Mouse (Mus musculus): ENCODE data around the gene Gnb3. TPM values are rescaled to one million over a fixed set of nuclear protein-coding genes. Genes with fewer than 3 reads are reported as not detected.
"Not testable (repeated sequence)": the region's sequence is repeated elsewhere in the genome, so short reads cannot be mapped to it uniquely, and the experiment has no call there.

Gene Gnb3
- total RNA-seq, 2 experiments from 2014 or later, result not detected

DNA sequence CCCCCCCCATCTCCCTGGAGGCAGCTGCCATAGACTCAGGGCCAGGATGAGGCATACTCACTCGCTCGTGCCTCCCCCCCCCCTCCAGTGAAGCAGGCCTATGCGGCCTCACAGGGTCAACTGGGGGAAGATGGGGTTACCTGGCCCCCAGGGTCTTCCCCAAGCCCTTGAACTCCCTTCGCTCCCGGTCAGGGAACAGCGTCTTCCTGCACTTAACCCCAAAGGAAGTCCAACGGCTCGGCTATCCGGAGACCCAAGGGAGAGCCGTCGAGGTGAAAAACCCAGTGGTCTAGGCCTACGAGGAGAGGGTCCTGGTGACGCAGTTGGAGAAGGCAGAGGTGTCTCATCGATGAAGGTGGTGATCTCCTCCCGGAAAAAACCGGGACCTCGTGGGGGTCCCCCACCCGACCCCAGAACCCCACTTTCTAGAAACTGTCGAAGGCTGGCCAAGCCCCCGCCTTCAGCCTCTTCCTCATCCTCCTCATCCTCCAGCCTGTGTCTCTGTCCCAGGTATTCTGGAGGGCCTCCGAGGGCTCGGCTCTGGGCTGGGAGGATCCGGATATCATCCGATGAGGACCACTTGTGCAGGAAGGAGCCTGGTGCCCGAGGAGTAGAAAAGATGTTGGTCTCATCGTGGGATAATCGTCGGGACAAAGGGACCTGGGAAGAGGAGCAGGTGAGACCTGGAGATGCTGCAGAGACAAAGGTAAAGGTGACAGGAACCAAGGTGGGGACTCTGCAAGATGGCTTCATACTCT is 18.7 kb upstream of the Gnb3 start:
- ATAC-seq (ENCODE audit: poor library complexity, severe bottlenecking), result no peak

- no peak for ATAC-seq (ENCODE audit: poor library complexity, severe bottlenecking)
Measured at GRCm38 (mm10) chr6:124857840-124858530, 17.9 kb upstream of the Gnb3 start.

DNA sequence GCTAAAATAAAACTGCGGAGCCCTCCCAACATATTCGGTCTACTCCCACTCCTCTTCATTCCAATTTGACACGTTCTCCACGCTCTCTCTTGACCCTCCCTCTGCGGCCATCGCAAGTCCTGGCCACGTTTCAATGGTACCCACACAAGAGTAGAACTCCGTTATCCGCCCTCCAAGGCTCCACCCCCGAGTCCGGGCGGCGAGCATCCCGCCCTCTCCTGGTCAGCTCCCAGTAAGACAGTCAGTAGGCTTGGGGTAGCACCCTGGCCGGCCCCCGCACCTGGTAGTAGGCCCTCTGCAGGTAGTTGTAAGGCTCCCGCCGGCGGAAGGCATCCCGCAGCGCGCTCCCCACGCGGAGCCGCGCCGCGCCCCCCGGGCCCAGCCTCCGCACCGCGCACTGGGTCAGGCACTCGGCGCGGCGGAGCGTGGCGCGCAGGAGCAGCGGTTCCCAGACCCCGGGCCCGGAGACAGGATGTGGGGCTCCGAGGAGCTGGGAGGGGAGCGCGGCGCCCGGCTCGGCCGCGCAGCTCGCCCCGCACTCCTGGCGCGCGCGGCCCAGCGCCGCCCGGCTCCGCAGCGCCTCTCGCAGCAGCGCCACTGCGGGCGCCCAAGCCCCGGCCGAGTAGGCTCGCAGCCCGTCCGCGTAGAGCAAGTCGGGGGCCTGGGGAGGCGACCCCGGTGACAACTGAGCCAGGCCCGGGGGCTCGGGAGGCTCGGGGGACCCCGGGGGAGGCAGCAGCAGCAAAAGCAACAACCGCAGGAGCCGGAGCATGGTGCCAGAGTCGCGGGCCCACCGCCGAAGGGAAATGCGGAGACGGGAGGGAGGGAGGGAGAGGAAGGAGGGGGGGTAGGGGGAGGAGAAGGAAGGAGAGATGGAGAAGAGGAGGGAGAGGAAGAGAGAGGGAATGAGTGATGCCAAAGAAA is 17.1 kb upstream of the Gnb3 start, which contains the start of gene P3h3:
Gene P3h3, minus strand, starts transcription at position 837 of the 924 bp plus-strand sequence.
- ATAC-seq (ENCODE audit: poor library complexity, severe bottlenecking), result peak; percentile 86

GRCm38 (mm10) chr6:124856321-124856720 is 16.2 kb upstream of the Gnb3 start:
- no peak for ATAC-seq (ENCODE audit: poor library complexity, severe bottlenecking)

GRCm38 (mm10) chr6:124854647-124855046 is 14.6 kb upstream of the Gnb3 start:
- ATAC-seq (ENCODE audit: poor library complexity, severe bottlenecking), result no peak

GRCm38 (mm10) chr6:124850535-124850934 is 10.5 kb upstream of the Gnb3 start:
- no peak for ATAC-seq (ENCODE audit: poor library complexity, severe bottlenecking)

GRCm38 (mm10) chr6:124847305-124847704 is 7.2 kb upstream of the Gnb3 start:
- peak; percentile 98 for ATAC-seq (ENCODE audit: poor library complexity, severe bottlenecking)

- no peak for ATAC-seq (ENCODE audit: poor library complexity, severe bottlenecking)
Measured at GRCm38 (mm10) chr6:124839805-124840204, 270 bp downstream of the Gnb3 start.

GRCm38 (mm10) chr6:124836411-124836810 is 3.7 kb downstream of the Gnb3 start:
- no peak for ATAC-seq (ENCODE audit: poor library complexity, severe bottlenecking)

DNA sequence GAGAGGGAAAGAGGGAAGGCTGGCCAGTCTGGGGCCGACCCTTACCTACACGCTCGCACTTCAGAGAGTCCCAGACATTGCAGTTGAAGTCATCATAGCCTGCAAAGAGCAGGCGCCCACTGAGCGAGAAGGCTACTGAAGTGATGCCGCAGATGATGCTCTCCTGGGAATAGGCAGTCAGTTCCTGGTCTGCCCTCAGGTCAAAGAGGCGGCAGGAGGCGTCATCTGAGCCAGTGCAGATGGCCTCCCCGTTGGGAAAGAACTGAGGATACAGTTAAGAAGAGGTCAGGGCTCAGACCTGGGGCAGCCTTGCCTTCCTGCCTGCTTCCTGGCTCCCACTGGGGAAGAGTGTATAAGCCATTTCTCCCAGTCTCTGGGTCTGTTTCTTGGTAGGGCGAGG is 4.5 kb downstream of the Gnb3 start:
- ATAC-seq (ENCODE audit: poor library complexity, severe bottlenecking), result no peak

DNA sequence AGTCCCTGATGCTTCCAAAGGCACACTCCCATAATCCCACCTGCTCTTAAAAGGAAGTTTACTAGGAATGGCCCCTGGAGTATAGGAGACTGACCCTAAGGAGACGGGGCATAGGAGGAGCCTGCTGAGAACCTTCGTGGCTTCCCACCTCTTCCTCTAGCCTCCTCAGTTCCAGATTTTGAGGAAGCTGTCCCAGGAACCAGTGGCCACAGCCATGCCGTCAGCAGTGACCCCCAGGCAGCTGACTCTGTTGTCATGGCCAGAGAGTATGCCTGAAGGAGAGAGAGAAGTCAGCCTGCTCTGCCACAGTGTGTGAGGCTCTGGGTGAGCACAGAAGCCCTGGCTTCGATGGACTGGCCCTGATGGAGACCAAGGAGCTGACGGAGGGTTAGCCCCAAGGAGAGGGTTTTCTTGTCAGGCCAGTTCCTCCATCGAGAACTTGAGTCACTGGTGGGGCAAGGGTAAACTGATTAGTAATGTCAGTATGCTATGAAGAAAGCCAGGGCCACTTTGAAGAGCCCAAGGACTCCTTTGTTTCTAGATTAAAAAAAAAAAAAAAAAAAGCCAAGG is 5.5 kb downstream of the Gnb3 start:
- no peak for ATAC-seq (ENCODE audit: poor library complexity, severe bottlenecking)

DNA sequence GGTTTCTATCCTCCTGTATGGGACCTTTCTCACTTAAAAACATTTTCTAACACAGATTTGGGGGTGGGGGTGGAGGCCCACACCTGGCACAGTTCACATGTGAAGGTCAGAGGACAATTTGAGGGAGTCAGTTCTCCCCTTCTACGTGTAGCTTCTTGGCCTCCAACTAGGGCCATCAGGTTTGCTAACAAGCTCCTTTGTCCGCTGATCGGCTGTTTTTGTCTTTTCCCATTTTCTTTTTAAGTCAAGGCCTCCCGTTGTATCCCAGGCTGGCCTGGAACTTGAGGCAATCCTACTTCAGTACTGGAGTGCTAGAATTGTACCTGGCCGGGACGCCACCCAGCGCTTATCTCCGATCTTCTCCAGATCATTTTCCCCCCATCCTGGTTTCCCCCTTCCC is 8.4 kb downstream of the Gnb3 start:
- no peak for ATAC-seq (ENCODE audit: poor library complexity, severe bottlenecking)

DNA sequence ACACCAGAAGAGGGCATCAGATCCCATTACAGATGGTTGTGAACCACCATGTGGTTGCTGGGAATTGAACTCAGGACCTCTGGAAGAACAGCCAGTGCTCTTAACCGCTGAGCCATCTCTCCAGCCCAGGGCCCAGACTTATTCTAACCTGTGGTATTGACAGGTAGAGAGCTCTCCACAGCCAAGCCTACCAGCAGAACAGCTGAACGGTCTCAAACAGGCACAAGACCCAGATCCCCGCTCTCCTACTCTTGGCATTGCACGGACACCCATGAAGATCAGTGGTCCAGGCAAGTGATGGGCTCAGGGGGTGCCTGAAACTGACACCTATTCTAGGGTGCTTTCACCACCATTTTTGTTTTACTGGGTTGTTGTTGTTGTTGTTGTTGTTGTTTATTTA is 8.9 kb downstream of the Gnb3 start:
- not testable (repeated sequence) for ATAC-seq (ENCODE audit: poor library complexity, severe bottlenecking)

- peak; percentile 65 for ATAC-seq (ENCODE audit: poor library complexity, severe bottlenecking)
Measured at GRCm38 (mm10) chr6:124829799-124830700, 10.0 kb downstream of the Gnb3 start.

GRCm38 (mm10) chr6:124828868-124829798 is 10.9 kb downstream of the Gnb3 start, which contains the start of the genes Usp5 and Cdca3:
Gene Usp5, minus strand, starts transcription at chr6:124829484.
Gene Cdca3, plus strand, starts transcription at chr6:124829547.
- ATAC-seq (ENCODE audit: poor library complexity, severe bottlenecking), result peak; percentile 74

DNA sequence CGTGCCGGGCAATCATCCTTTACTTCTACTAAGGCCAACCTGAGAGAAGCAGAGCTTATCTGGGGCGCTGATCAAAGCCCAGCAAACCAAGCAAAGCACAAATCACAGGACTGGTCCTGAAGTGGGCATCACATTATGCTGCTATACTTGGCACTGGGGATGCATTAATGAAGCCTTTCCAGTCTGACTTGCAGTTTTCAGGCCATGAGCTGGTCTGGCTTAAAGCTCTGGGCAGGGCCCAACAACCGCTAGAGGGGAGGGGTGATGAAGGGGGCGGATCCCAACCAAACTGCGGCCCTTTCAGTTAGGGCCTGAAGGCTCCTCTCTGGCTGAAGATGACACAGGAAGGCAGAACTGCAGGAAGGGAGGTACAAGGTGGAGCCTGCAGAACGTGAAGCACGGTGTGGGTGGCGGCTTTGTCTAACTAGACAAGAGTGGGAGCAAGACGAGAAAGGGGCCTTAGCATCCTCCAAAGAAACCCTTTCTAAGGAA is 11.9 kb downstream of the Gnb3 start:
- peak; percentile 8 for ATAC-seq (ENCODE audit: poor library complexity, severe bottlenecking)

DNA sequence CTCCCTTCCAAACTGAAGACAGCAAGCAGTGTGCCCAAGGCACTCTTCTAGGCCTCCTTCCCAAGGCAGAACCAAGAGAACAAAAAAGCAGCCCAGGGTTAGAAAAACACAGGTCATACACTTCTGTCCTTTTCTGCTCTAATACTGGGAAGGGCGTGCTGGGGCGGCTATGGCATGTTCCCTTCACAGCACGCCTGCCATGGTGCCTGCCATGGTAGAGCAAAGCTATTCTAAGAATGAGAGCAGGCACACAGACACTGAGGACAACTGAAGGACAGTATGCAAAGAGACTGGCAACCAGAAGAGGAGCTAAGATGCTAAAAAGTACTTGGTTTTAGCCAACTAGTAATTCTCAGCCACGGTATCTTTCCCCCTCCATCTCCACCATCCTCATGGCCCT is 18.0 kb downstream of the Gnb3 start:
- ATAC-seq (ENCODE audit: poor library complexity, severe bottlenecking), result no peak

GRCm38 (mm10) chr6:124820891-124821290 is 19.2 kb downstream of the Gnb3 start:
- ATAC-seq (ENCODE audit: poor library complexity, severe bottlenecking), result no peak

All from megakaryocyte, adult 5-6 weeks (primary cell).